Mouse (Mus musculus): ENCODE results near the gene Tuba8. TPM values are rescaled to one million over a fixed set of nuclear protein-coding genes. Genes with fewer than 3 reads are reported as not detected.

Gene Tuba8
- total RNA-seq, 2 experiments from 2014 or later: 12.3 to 12.7 TPM

DNA sequence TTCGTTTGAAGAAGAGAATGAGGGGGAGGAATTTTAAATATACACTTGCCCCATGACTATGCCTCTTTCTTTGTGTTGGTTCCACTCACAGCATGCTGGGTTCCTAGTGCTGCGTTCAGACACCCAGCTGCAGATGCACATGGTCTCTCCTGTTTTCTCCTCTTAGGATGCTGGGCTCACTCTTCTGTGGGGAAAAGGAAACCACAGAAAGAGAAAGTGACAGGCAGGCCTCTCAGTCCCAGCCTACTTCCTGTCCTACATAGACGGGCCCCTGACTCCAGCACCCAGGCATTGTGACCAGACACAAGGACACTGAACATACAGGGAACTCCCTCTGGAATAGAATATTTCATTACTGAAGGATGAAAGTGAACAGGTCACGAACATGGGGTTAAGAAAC, 15.5 kb downstream of the Tuba8 start:
- DNase-seq (ENCODE audit: low spot score in 2 of 2): no peak

DNA sequence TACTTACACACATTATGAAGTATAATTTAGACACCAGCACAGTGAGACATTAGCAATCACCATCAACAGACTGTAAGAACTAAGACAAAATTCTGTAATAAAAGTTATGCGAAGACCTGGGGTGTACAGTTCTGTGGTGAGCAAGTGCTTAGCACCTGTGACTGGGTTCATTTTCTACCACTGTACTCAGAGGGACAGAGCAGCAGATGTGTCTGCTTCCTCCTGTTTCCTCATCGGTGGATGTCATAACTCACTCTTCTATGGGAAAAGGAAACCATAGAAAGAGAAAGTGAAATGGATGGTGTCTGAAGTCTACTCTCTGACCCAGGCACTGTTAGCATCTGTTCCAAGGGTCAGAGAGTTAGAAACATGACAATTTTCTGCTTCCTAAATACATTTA, 16.2 kb downstream of the Tuba8 start:
- DNase-seq (ENCODE audit: low spot score in 2 of 2): no peak

DNA sequence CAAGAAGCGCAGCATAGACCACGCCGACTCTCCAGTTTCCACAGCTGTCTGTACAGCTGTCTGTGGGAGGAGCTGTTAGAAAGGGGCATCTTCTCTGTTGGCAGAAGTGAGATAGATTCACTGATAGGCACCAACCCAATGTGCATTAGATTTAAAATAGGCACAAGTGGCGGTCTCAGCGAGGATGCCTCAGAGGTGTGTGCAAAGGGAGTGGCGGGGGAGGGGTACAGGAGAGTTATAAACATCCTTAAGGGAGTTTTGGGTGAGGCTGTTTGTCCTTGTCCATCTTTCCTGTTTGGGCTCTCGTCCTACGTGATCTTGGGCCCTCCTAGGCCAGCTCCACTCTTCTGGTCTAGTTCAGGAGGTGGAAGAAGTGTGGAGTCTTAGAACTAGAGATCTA, 17.9 kb downstream of the Tuba8 start:
- no peak for DNase-seq (ENCODE audit: low spot score in 2 of 2)

DNA sequence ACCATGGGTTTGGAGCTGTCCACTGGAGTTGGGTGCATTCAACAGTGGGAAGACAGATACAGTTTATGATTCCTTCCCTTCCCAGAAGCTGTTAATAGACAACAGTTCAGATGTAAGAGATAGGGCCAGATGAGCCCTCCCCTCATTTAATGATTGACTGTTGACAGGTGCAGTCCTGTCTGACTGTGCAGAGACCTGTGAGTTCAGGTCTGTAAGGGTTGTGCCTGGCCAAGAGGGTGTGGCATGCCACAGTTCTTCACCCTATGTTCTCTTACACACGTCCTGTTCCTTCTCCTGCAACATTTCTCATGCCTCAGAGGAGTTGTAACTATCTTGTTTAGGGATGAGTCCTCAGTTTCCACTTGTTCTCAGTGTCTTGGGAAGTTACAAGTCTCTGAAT, 22.2 kb downstream of the Tuba8 start:
- no peak for DNase-seq (ENCODE audit: low spot score in 2 of 2)

DNA sequence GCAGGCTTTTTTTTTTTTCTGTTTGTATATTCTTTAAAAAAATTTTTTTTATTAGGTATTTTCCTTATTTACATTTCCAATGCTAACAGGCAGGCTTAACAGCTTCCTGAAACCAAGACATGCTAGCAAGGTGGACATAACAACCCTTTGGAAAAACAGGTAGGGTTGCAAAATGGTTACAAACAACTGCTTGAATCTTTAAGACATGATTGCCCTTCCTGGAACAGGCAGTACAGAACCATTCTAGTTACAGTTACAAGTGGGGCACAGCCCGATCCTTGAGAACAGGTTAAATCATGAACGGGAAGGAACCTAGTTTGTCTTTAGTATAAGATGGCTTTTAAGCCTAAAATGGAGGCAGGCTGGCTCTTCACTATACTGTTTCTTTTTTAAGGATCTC, 25.9 kb downstream of the Tuba8 start:
- DNase-seq (ENCODE audit: low spot score in 2 of 2): no peak

DNA sequence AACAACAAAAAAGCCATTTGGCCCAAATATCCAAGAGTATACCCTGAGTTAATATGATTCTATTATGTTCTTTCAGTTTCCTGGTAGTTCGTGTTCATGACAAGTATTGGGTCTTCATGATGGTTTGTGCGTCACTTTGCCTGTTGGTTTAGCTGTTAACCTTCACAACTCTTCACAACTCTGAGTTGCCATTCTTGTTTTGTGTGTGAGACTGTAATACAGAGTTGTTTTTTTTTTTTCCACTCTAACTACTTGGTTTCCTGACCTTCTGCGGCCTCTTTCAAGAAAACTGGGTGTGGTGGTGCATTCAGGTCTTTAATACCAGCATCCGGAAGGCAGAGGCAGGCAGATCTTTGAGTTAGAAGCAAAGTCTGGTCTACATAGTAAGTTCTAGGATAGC, 27.7 kb downstream of the Tuba8 start:
- DNase-seq (ENCODE audit: low spot score in 2 of 2): no peak

DNA sequence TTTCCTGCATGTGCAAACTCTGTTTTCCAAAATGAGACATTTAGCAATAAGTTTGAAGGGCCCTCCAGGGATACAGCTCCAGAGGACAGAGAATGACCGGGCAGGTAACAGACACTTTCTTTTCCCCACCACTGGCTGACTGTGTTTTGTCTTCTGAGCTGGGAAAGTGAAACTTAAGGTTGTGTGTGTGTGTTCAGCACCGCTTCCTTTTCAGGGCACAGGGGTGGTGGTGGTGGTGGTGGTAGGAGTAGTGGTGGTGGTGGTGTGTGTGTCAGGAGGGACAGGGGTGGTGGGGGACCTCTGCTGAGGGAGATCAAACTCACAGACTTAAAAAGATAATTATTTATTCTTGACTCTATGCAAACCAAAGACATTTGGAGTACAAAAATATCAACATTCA, 31.3 kb downstream of the Tuba8 start:
- no peak for DNase-seq (ENCODE audit: low spot score in 2 of 2)

DNA sequence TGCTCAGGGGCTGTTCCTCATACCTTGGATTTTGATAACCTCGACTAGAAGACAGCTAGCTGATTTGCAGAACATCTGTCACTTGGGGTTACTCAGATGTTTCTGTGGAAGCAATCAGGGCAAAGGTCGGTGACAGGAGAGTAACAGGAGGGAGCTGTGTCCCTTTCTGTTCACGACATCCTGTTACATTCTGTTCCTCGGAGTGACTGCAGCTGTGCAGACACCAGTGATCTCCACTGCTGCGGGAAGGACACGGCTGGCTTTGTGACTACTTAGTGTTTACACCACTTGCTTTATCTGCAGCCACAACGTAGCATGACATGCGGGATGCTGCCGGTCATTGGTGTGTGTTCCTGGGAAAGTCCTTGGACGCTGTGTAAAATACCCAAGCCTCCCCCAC, 32.7 kb downstream of the Tuba8 start:
- no peak for DNase-seq (ENCODE audit: low spot score in 2 of 2)

DNA sequence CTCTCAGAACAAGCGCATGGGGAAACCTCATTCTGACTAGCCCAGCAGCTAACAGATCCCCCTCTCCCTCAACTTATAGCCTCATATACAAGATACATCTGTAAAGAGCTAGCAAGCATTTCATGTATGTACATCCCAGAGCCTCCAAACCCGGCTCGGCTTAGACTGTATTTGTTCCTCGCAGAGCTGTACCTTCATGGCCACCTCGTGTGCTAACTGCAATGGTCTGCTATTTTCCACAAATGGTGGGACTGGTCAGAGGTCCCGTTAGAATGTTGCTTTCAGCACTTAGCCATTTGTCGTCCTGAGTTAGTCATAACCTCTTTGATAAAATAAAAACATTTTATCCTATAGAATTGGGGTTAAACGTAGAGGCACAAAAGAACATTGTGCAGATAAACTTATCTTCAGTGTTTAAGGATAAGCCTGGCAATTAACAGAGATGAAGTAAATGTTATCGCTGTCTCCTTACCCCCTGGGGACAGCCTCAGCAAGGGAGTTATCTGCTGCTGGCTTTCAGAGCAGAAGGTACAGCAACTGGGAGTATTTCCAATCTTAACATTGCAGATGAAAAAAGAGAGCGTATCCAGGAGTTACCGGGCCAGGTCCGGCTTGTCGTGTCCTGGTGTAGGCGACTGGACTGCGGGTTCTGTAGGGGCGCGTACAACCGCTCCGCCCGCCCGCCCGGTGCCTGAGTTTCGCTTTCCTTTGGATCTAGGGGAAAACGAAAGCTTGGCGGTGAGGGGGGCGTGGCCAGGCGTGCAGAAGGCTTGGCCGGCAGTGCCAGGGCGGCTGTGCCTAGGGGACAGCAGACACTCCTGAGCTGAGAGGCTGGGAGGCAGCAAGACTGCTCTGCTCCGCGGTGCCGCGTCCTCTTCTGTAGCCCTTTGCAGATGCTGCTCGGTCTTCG, 34.9 kb downstream of the Tuba8 start, which contains the start of gene Usp18:
Gene Usp18, plus strand, starts transcription at position 780 of the 910 bp plus-strand sequence.
- DNase-seq (ENCODE audit: low spot score in 2 of 2): peak; percentile 64 to 77

DNA sequence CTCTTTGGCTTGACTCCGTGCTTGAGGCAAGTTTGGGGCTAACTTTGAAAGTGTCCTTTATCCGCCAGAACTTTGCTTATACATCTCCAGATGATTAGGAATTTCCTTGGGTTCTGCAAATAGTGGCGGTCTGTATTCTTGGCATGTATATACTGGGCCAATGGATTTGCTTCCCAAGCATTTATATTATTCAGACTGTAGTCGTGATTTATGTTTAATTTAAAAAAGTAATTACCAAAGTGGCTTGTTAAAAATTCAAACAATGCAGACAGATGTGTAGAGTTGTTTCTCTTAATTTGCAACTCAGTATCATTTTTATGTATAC, 35.5 kb downstream of the Tuba8 start:
- no peak for DNase-seq (ENCODE audit: low spot score in 2 of 2)

DNA sequence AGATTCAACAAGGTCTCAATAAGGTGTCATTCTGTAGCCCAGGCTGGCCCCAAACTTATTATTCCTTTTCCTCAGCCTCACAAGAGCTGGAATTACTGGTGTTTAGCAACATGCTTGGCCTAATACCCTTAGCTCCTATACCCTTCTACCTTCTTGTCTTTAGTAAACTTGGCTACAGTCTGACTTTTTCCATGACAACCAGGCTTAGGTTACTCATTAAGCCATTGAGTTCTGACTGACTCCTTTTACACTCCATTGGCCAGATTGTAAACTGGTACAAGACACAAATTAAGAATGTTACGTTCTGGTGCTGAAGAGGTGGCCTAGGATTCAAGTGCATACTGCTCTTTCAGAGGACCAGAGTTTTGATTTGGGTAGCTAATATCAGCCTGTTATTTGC, 39.9 kb downstream of the Tuba8 start:
- DNase-seq (ENCODE audit: low spot score in 2 of 2): no peak

DNA sequence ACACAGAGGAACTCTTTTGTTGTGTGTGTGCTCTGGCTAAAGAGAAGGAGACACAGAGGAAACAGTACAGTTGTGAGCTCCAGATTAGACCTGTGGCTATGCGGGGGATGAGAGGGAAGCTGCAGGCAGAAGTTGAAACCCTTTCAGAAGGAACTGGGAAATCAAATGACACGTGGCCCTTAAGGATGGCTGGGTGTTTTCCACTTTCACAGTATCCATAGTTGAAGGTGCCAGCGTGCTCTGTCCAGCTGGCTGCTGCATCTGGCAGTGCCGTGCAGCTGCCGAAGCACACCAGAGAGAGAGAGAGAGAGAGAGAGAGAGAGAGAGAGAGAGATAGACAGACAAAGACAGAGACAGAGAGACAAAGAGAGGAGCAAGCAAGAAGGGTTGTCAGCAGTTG, 40.8 kb downstream of the Tuba8 start:
- DNase-seq (ENCODE audit: low spot score in 2 of 2): no peak

DNA sequence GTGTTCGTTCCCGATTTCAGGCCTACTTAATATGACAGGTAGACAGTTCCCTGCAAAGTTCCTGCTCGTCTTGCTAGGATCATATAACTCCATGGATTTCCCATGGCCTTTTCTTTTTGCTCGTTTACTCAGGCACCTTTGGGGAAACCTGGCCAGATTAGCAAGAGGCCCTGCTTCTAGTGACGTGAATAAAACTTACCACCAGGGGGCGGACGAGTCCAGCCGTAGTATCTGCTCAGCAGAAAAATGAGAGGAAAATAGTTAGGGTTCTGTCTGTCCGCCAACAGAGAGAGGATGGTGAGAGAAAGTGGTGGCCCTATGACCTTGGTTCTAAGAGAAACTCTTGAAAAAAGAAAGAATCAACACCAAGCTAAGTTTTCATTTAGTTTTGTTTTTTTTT, 50.1 kb downstream of the Tuba8 start:
- DNase-seq (ENCODE audit: low spot score in 2 of 2): peak; percentile 81 to 89

DNA sequence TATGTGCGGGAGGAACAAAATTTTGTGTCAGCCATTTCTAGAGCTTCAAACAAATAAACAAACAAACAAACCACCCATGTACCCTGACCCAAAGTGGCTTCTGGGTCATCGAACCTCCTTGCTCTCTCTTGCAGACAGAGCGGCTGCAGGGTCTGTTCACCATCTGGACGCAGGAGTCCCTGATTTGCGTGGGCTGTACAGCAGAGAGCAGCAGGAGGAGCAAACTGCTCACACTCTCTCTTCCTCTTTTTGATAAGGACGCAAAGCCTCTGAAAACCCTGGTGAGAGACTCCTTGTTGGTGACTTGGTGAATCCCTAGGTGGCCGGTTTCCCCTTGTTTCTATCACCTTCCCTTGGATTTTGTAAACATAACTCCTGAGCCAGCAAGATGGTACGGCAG, 50.7 kb downstream of the Tuba8 start:
- no peak for DNase-seq (ENCODE audit: low spot score in 2 of 2)

DNA sequence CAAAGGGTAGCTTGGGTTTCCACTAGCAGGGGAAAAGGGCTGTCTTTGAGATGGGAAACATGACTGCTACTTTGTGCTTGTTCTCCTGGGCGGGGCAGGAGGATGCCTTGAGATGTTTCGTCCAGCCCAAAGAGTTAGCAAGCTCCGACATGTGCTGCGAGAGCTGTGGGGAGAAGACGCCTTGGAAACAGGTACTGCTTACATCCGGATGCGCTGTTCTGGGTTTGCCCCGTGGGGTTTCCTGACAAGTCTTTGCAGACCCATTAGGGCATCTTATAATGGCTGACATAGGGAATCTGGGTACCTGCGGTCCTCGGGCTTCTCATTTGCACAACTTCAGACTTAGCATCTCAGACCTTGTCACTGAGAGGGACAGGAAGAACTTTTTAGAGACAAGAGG, 51.5 kb downstream of the Tuba8 start:
- no peak for DNase-seq (ENCODE audit: low spot score in 2 of 2)

DNA sequence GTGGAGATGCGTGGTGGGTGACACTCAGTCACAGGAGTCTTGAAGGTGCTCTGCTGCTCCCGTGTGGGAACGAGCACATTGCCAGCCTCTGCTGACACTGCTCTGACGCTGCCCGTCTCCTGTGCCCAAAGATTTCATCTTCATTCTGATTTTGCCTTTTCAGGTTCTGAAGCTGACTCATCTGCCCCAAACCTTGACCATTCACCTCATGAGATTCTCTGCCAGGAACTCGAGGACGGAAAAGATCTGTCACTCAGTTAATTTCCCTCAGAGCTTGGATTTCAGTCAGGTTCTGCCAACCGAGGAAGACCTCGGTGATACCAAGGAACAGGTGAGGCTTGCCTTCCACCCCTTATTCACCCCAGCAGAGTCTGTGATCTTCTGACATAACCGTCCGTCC, 52.0 kb downstream of the Tuba8 start:
- DNase-seq (ENCODE audit: low spot score in 2 of 2): no peak

DNA sequence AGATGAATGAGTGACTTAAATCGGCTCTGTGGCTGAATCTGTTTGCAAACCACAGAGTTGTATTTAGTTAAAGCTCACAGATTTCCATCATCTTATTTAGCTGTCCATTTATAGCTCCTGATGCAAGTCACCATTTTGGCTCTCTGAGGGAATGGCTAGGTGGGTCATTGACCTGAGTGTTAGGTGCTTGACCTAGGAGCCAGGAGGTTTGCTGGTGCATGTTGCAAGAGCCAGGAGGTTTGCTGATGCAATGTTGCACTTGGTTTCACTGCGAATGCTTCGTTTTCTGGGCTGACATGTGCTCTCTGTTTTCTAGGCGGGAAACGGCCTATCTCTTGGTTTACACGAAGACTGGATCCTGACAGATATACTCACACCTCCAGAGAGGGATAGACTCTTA, 59.7 kb downstream of the Tuba8 start:
- no peak for DNase-seq (ENCODE audit: low spot score in 2 of 2)

DNA sequence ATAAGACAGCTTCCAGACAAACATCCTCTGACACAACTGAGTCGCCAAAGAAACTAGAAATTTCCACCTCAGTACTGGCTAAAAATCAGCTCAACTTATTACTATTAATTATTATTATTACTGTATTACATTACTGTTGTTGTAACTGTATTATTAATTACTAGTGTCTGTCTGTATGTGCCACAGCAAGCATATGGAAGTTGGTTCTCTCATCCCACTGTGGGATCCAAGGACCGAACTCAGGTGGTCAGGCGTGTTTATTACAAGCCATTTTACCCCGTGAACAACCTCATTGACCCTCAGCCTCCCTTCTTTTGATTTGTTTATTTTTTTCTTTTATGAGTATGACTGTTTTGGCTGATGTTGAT, 61.2 kb downstream of the Tuba8 start:
- no peak for DNase-seq (ENCODE audit: low spot score in 2 of 2)

DNA sequence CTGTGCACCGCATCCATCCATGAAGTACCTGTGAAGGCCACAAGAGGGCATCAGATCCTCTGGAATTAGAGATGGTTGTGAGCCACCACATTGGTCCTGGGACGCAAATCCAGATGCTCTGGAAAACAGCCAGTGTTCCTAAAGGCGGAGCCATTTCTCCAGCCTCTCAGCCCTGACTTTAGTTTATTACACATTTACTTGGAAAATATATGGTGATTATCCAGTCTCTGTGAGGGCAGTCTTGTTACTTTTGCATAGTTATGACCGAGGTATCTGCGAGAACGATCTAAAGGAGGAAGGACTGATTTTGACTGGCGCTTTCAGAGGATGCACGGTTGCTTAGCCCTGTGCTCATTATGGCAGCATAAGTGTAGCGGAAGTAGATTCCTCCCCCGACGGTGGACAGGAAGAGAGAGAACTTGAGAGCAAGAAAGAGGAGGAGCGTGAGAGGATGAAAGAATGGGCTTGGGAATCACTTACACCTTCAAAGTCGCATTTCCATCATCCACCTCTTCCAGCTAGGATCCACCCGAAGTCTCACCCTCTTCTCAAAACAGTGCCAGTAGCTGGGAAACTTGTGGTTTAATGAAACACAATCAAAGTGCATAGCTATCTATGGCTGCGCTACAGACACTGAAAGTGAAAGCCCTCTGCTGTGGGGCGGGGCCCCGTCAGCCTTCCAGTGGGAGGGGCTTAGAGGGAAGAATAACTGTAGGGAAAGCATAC, 61.7 kb downstream of the Tuba8 start:
- peak; percentile 81 to 84 for DNase-seq (ENCODE audit: low spot score in 2 of 2)

DNA sequence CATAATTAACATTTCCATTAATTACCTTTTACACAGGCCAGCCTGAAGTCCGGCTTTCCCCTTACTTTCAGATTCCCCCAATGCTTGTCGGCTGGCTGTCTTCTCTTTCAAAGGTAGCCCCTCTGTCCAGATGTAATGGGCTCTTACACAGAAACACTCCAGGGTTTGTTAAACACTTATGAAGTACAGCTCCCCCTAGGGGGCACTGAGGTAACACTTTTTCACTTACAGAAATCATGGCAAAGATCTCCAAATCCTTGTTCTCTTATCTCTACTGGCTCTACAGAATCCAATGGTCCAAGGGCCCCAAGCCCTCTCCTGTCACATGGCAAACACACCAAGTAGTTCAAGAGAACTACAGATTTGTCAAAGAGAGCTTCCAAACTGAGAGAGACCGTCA, 63.9 kb downstream of the Tuba8 start:
- peak in 1 of 2 experiments; percentile 32 for DNase-seq (ENCODE audit: low spot score in 2 of 2)

Measured in left cerebral cortex, adult 18-20 months (tissue).